Mouse (Mus musculus) neural tube, embryonic 14.5 days (tissue): ENCODE measurements around the gene Slc5a8. TPM values are rescaled to one million over a fixed set of nuclear protein-coding genes. Genes with fewer than 3 reads are reported as not detected.

Source experiments
- ATAC-seq: fragments of 200-750 bp; cut with Nextera tagmentation; 2 replicates; pipeline ENCODE4 v1.8.0; 2017; ENCODE audit warnings: low read depth, mild to moderate bottlenecking, moderate TSS enrichment, moderate library complexity
- H3K27ac ChIP-seq: fragments of 300-500 bp; sonication (generic); 2 replicates; pipeline ENCODE4 v1.5.1; 2014; ENCODE audit warnings: low read depth, mild to moderate bottlenecking, control low read depth, low read length, moderate library complexity, mixed read lengths
- H3K27me3 ChIP-seq: fragments of 300-500 bp; sonication (generic); 2 replicates; pipeline ENCODE4 v1.6.1; 2014; ENCODE audit warnings: low read length; ENCODE audit not compliant: control insufficient read depth, insufficient read depth
- H3K36me3 ChIP-seq: fragments of 300-500 bp; sonication (generic); 2 replicates; pipeline ENCODE4 v1.6.1; 2014; ENCODE audit warnings: low read length, mixed read lengths; ENCODE audit not compliant: control insufficient read depth, insufficient read depth
- H3K4me1 ChIP-seq: fragments of 300-500 bp; sonication (generic); 2 replicates; pipeline ENCODE4 v1.6.1; 2014; ENCODE audit warnings: low read length; ENCODE audit not compliant: control insufficient read depth, insufficient read depth
- H3K4me2 ChIP-seq: fragments of 300-500 bp; sonication (generic); 2 replicates; pipeline ENCODE4 v1.6.1; 2014; ENCODE audit warnings: mild to moderate bottlenecking, low read depth, low read length, control low read depth
- H3K4me3 ChIP-seq: fragments of 300-500 bp; sonication (generic); 2 replicates; pipeline ENCODE4 v1.5.1; 2014; ENCODE audit warnings: low read depth, low read length, control low read depth, mixed read lengths
- H3K9ac ChIP-seq: fragments of 300-500 bp; sonication (generic); replicated peaks from 2 replicates; pipeline ENCODE4 v1.6.1; 2014; ENCODE audit warnings: low read depth, mild to moderate bottlenecking, control low read depth, low read length, mixed read lengths
- H3K9me3 ChIP-seq: fragments of 300-500 bp; sonication (generic); 2 replicates; pipeline ENCODE4 v1.6.1; 2016; ENCODE audit warnings: low read length; ENCODE audit not compliant: control insufficient read depth
- WGBS: fragments of 180-500 bp; shearing (Covaris S2); extraction: QIAGEN DNeasy Blood & Tissue Kit; methylation state at CpG from one replicate; pipeline ENCODE4 v1.1.7; 2014; 5-methylcytosine and 5-hydroxymethylcytosine counted together
- polyA plus RNA-seq: library from polyadenylated mRNA; unstranded; fragments of >200 nt; fragmentation: Nextera tagmentation; extraction: Ambion mirVana; gene quantifications from 2 replicates; pipeline ENCODE4 v1.2.1, GENCODE M21; 2014

Slc5a8 gene
- polyA plus RNA-seq, 1 experiment from 2014 or later = 0.05 TPM

DNA sequence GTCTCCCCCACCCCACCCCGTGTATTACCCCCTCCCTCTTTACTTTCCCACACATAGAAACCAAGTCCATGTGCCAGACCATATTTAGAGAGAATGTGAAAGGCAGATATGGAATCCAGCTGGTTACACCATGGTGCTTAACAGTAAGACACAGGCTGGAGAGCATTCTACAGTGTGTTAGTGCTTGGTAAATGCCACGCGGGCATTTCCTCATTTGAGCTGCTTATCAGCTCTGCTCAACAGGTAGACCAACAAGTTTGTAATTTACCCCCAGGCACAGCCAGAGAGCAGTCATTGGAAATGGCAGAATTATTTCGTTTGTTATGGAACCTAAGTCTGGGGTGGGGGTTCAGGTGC is 64.5 kb downstream of the Slc5a8 start:
- WGBS = 76% methylated on average over 4 of the region's 4 CpGs
- Histone ChIP-seq H3K4me3 (no peak overlapping the region), H3K4me2 (no peak overlapping the region), H3K36me3 (no peaks in the 10 kb centered on the region), H3K9ac (no peak overlapping the region), H3K4me1 (no peaks in the 10 kb centered on the region), H3K27ac (no peak overlapping the region), H3K27me3 (no peaks in the 10 kb centered on the region), H3K9me3 (no peaks in the 10 kb centered on the region)
- no peak for ATAC-seq

DNA sequence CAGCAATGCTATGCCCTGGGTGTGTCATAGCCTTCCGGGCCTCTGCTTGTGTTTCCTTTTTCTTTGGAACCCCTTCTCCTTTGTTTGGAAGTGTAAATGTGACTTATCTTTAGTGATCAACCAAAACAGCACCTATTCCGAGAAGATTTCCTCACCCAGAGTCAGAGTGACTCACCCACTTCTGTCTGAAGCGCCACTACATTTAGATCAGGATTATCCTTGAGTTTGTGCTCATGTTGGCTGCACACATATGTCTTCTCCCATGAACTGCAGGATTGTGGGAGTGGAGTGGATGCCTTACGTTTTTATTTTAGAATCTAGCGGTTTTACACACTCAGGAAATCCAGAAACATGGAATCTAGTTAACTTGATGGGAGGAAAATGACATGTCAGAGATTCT is 75.0 kb downstream of the Slc5a8 start:
- no peaks in the 10 kb centered on the region for H3K27me3 ChIP-seq
- H3K36me3 ChIP-seq = no peaks in the 10 kb centered on the region
- no peaks in the 10 kb centered on the region for H3K4me1 ChIP-seq
- H3K4me3 ChIP-seq = no peak overlapping the region
- WGBS = 84% methylated on average over 5 of the region's 5 CpGs
- no peak overlapping the region for H3K9ac ChIP-seq
- no peak overlapping the region for H3K27ac ChIP-seq
- no peak overlapping the region for H3K4me2 ChIP-seq
- H3K9me3 ChIP-seq = no peaks in the 10 kb centered on the region
- no peak for ATAC-seq

DNA sequence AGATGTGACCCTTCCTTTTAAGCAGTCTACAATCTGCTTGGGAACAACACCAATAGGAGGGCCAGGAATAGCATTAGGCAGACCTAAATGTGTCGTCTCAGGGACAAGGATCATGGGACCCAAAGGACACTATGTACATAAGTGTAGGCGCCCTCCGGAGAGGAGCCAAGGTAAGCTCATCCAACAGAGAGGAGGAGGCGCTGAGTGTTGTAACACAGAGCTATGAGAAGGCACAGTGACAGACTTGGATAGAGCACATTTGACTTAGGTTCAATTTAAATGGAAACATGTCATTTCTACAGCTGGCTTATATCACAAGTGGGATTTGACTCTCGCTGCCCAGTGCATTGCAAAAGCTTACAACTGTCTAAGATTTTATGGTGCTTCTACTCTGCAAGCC is 82.8 kb downstream of the Slc5a8 start:
- no peak overlapping the region for H3K4me2 ChIP-seq
- no peak overlapping the region for H3K4me3 ChIP-seq
- H3K36me3 ChIP-seq = no peaks in the 10 kb centered on the region
- no peak overlapping the region for H3K9ac ChIP-seq
- H3K27me3 ChIP-seq = no peaks in the 10 kb centered on the region
- H3K27ac ChIP-seq = no peak overlapping the region
- ATAC-seq = no peak
- H3K4me1 ChIP-seq = no peaks in the 10 kb centered on the region
- no peaks in the 10 kb centered on the region for H3K9me3 ChIP-seq
- 98% methylated on average over 5 of the region's 5 CpGs for WGBS

DNA sequence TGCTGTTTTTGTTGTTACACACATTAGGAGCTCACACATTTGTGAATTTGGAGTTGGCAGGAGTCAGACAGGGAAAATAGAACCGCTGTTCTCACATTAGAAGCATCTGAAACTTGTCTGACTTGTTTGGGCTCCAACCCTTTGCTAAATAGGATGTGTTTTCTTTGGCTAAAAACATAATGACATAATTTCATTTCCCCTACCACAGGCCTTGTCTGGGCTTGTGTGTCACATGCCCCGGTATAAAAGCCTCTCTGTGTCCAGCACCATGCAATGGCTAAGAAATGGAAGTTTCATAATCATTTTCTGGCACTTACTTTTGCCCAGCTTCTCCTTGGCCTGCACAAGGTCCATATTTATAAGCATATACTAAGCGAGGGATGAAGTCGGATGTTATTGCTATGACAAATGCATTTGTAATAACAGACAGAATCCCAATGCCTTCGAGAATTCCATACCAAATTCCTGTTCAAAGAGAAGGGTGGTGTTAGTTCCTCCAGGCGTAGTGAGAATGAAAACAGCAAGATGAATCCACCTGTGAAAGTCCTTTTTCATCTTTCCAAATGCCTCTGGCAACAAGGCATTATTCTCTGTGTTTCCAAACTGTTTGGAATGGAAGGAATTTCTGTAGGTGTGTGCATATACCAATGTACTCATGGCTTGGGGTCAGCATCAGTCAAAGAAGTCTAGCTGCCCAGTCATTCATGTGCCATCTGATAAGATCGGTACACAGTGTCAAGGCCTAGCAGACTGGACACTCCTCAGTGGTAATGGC is 85.3 kb downstream of the Slc5a8 start:
- no peaks in the 10 kb centered on the region for H3K9me3 ChIP-seq
- no peaks in the 10 kb centered on the region for H3K27me3 ChIP-seq
- H3K27ac ChIP-seq = no peak overlapping the region
- H3K4me2 ChIP-seq = no peak overlapping the region
- ATAC-seq = no peak
- WGBS = 90% methylated on average over 7 of the region's 7 CpGs
- no peaks in the 10 kb centered on the region for H3K36me3 ChIP-seq
- no peaks in the 10 kb centered on the region for H3K4me1 ChIP-seq
- H3K4me3 ChIP-seq = no peak overlapping the region
- no peak overlapping the region for H3K9ac ChIP-seq

DNA sequence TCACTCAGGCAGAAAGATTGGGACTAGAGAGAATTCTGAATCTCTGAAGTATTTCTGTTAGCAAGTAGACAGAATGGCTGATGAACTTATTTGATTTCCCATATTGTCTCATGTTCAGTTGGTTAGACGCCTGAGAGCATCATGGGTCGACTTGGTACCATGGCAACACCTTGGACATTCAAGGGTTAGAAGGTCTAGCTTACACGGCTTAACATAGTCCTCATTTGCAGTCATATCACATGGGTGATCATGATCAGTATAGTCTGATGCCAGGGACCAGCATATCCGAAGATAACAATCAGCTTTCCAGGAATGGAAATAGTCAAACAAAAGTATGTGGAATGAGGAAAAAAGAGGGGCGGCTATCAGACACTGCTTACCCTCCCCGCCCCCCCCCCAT is 93.1 kb downstream of the Slc5a8 start:
- Histone ChIP-seq H3K4me2 (no peak overlapping the region), H3K27ac (no peak overlapping the region), H3K27me3 (no peaks in the 10 kb centered on the region), H3K36me3 (no peaks in the 10 kb centered on the region), H3K4me1 (no peaks in the 10 kb centered on the region), H3K4me3 (no peak overlapping the region), H3K9ac (no peak overlapping the region), H3K9me3 (no peaks in the 10 kb centered on the region)
- WGBS = 76% methylated on average over 6 of the region's 6 CpGs
- no peak for ATAC-seq

Other genes starting within 250 kb of the Slc5a8 start
- gene Spic, start 201.0 kb upstream of the Slc5a8 start, polyA plus RNA-seq = not detected in 2 replicates
- gene Arl1, start 155.1 kb upstream of the Slc5a8 start, polyA plus RNA-seq = 148 and 158 TPM in 2 replicates
- 12.4 and 12.9 TPM in 2 replicates for gene Utp20, start 59.2 kb upstream of the Slc5a8 start, polyA plus RNA-seq